Mouse (Mus musculus): ENCODE results near the gene Sh3gl3.

DNA sequence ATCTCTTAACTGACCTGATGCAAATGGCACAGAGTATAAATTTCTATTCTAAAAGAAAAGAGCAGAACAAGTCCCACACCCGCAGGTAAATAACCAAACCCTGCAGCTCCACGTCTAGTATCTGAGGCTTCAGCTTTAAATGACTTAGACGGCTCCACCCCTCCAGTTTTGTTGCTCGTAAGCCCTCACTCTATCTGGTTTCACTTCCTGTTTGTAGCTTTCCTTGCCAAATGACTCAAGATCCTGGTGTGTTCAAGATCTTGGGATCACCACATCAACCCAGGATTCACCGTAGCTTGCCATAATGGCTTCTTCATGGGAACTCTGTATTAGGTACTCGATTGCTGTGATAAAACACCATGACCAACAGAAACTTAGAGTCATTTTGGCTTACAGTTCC lies 157.2 kb downstream of the Sh3gl3 start:
- TF ChIP-seq GATA1 (IDR thresholded peaks at IDR 0.05; ENCODE audit: low read length): no peak
- TF ChIP-seq TAL1 (IDR thresholded peaks at IDR 0.05; ENCODE audit: low read length): no peak

All from erythroblast, embryonic 14.5 days (primary cell).